ENCODE assay signal across 21 mouse cellular contexts in genomic region chr7:66323252-66324015, GRCm38 (mm10). TPM values are rescaled to one million over a fixed set of nuclear protein-coding genes. Genes with fewer than 3 reads are reported as not detected.
DNase-seq lines count a peak whose midpoint lies in the region; ATAC-seq and TF ChIP-seq lines count a peak whose summit lies in the region.
"Had no signal": no experiment of that assay in that cellular context is flagged by ENCODE, and none has a peak within 500 bp of the region (broad histone marks: within the 10 kb centered on the region; RNA-seq: fewer than 3 reads in every experiment).

No protein-coding gene starts in this region.

- no peaks in the 10 kb centered on the region for H3K4me1 ChIP-seq in kidney, adult 2 months (ENCODE audit: control insufficient read depth, insufficient read depth, low read length)
- peaks cover 4% of the 10 kb centered on the region; the same call in 1 of the 2 replicates for H3K4me1 ChIP-seq in forebrain, embryonic 12.5 days
- H3K4me1 ChIP-seq: liver, embryonic 15.5 days had no signal

- H3K4me3 ChIP-seq in kidney, adult 2 months (ENCODE audit: insufficient read depth, low read depth, low read length), result no peak overlapping the region
- H3K4me3 ChIP-seq in forebrain, embryonic 12.5 days (replicated peaks), result no peak overlapping the region
- H3K4me3 ChIP-seq: embryonic facial prominence, embryonic 13.5 days; forebrain, embryonic 10.5 days; heart, embryonic 13.5 days; liver, embryonic 15.5 days had no signal

- no peaks in the 10 kb centered on the region for H3K36me3 ChIP-seq in kidney, adult 2 months (ENCODE audit: control insufficient read depth, insufficient read depth, low read length)
- no peaks in the 10 kb centered on the region for H3K36me3 ChIP-seq in forebrain, embryonic 12.5 days (replicated peaks)
- H3K36me3 ChIP-seq: forebrain, embryonic 10.5 days; heart, embryonic 13.5 days had no signal

- 66% methylated on average over 9 of the region's 9 CpGs for WGBS in kidney, adult 2 months
- WGBS in forebrain, embryonic 12.5 days, result 77% methylated on average over 9 of the region's 9 CpGs

- no peaks in the 10 kb centered on the region for H3K27me3 ChIP-seq in kidney, adult 2 months (replicated peaks; ENCODE audit: control insufficient read depth, insufficient read depth, low read length)
- H3K27me3 ChIP-seq in forebrain, embryonic 12.5 days, result no peaks in the 10 kb centered on the region; the same call in 1 of the 2 replicates
- H3K27me3 ChIP-seq: embryonic facial prominence, embryonic 13.5 days; heart, embryonic 13.5 days; liver, embryonic 15.5 days had no signal

- TF ChIP-seq CTCF in kidney, adult 2 months (conservative IDR thresholded peaks at IDR 0.05; ENCODE audit: insufficient read depth, insufficient read length, low read depth, low read length), result no peak

- peak; percentile 54 for DNase-seq in gastrocnemius, adult 18-20 months (ENCODE audit: low spot score)
- DNase-seq in gastrocnemius, postnatal 10 days, result no peak
- DNase-seq in kidney, adult 2 months, result peak; percentile 21
- DNase-seq in kidney, postnatal 4 days, result no peak
- DNase-seq in lung, postnatal 36 days, result peak; percentile 62
- DNase-seq in lung, postnatal 14 days, result no peak
- DNase-seq: adrenal gland, adult 8-10 months; cerebellum, adult 9-10 months; right cerebral cortex, adult 18-20 months; thymus, adult 18-20 months had no signal

- no peaks in the 10 kb centered on the region for H3K9me3 ChIP-seq in forebrain, embryonic 12.5 days
- H3K9me3 ChIP-seq: embryonic facial prominence, embryonic 13.5 days; forebrain, embryonic 10.5 days; heart, embryonic 13.5 days; liver, embryonic 15.5 days had no signal

- H3K9ac ChIP-seq in forebrain, embryonic 12.5 days, result no peak overlapping the region
- H3K9ac ChIP-seq: embryonic facial prominence, embryonic 13.5 days; heart, embryonic 13.5 days; liver, embryonic 15.5 days had no signal

- peak; percentile 88 for ATAC-seq in megakaryocyte progenitor cell, adult 5-6 weeks (replicated peaks; ENCODE audit: poor library complexity)
- ATAC-seq in forebrain, embryonic 12.5 days (ENCODE audit: low FRiP score), result no peak
- ATAC-seq: midbrain, embryonic 16.5 days had no signal

- no peak overlapping the region for H3K27ac ChIP-seq in kidney, adult 2 months (ENCODE audit: insufficient read depth, low read depth, low read length)
- H3K27ac ChIP-seq in forebrain, embryonic 12.5 days, result no peak overlapping the region
- H3K27ac ChIP-seq: embryonic facial prominence, embryonic 13.5 days; forebrain, embryonic 10.5 days; heart, embryonic 13.5 days; liver, embryonic 15.5 days had no signal

- H3K4me2 ChIP-seq in forebrain, embryonic 12.5 days, result no peak overlapping the region
- H3K4me2 ChIP-seq: embryonic facial prominence, embryonic 13.5 days; heart, embryonic 13.5 days; liver, embryonic 15.5 days had no signal

- TF ChIP-seq POLR2A in kidney, adult 2 months (IDR thresholded peaks at IDR 0.05; ENCODE audit: low read depth, low read length), result no peak

RNA-seq across cellular contexts. Expression of gene Gm10974, which starts 42.3 kb away (rescaled TPM):
- total RNA-seq in gastrocnemius, adult 18-20 months (2021), result not detected
- not detected for total RNA-seq in gastrocnemius, postnatal 10 days (2021)
- not detected in 2 replicates for polyA plus RNA-seq in kidney, adult 2 months (2012; rRNA removed)
- total RNA-seq in megakaryocyte progenitor cell, adult 5-6 weeks (2015), result not detected in 2 replicates
- not detected in 2 replicates for total RNA-seq in megakaryocyte progenitor cell, adult 5-6 weeks (2017)
- polyA plus RNA-seq in forebrain, embryonic 12.5 days (2016; fragmentation: Nextera tagmentation; extraction: Ambion mirVana), result not detected in 2 replicates
- total RNA-seq: adrenal gland, adult 8-10 months; layer of hippocampus, adult 18-20 months; left cerebral cortex, postnatal 36 days had no signal
- polyA plus RNA-seq: embryonic facial prominence, embryonic 13.5 days; forebrain, embryonic 10.5 days; heart, embryonic 13.5 days; hindbrain, embryonic 11.5 days; kidney, embryonic 14.5 days; liver, embryonic 15.5 days; midbrain, embryonic 16.5 days had no signal

Comparison
In these comparisons a context has a peak if more than half of its experiments do, and no peak if none do; other contexts are left out.
1. DNase-seq: peak in gastrocnemius, adult 18-20 months (single experiment), kidney, adult 2 months (single experiment) and lung, postnatal 36 days (single experiment); none in gastrocnemius, postnatal 10 days (single experiment), kidney, postnatal 4 days (0 of 2) and lung, postnatal 14 days (single experiment).